Mouse (Mus musculus) liver, postnatal 0 days (tissue): ENCODE measurements around the gene Rdh16.

ENCODE experiments used
- CTCF ChIP-seq: sonication (generic); IDR thresholded peaks from 2 replicates; pipeline ENCODE4 v1.5.1; 2016; ENCODE audit warnings: antibody characterized with exemption, low read depth
- EP300 ChIP-seq: IDR thresholded peaks from 2 replicates; pipeline ENCODE4 v1.6.1; 2016; ENCODE audit warnings: antibody characterized with exemption, low read depth, mild to moderate bottlenecking

DNA sequence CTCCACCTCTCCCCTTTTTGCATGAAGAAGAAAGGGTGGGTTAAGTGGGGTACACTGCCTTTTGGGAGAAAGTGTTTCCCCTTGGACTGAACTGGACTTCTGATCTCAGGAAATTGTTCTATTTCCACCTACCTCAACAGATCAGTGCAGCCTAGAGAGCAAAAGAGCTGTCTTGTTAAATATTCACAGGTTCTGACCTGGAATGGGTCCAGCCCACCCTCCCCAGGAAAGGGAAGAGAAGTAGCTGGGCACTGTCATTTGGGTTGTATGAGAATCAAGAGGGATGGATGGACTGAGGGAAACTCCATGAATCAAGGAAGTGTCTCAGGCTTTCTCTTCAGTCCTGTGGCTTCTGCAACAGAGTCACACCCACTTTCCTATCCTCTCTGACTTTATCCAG lies 64.0 kb downstream of the Rdh16 start:
- TF ChIP-seq CTCF (no peak), EP300 (no peak)
